8 mouse cellular contexts compared by ENCODE assay signal in the genomic region with DNA sequence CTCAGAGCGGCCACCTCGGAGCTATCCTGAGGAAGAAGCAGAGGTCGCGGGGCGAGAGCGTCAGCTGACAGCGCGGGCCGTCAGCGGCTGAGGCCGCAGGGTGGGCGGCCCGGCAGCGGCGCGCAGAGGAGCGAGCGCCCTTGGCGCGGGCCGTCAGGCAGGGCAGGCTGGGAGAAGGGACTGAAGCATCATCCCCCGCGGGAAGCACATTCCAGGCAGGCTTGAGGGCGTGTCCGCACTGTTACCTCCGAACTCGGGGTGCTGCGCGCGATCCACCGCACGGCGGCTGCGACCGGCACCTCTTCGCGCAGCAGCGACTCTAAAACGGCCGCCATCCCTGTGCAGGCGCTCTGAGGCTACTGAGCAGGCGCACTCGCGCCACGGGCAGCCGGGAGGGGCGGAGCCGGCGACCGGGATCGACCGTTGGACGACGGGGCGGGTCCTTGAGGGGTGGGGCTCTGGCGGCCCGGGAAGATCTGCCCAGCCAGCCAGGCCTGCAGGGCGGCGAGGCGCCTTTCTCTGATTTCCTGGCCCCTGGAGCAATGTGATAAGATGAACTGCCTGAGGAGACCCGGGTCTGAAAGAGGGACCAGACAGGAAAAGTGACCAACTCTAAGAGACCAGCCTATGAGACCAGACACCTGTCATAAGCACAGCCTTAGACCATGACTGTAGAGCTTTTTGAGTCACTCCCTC.
DNase-seq lines count a peak whose midpoint lies in the region; ATAC-seq and TF ChIP-seq lines count a peak whose summit lies in the region.

No protein-coding gene starts in this region.

- peak; percentile 93 for DNase-seq in ES-CJ7 (ENCODE audit: low read depth, low spot score)
- peak; percentile 89 for DNase-seq in cerebellum, adult 11 months
- DNase-seq in heart, postnatal 36 days, result peak; percentile 91 to 92
- peak; percentile 90 to 93 for DNase-seq in layer of hippocampus, adult 2 months (ENCODE audit: low spot score in 2 of 2)
- DNase-seq in lung, embryonic 14.5 days, result peak; percentile 97
- peak; percentile 92 for DNase-seq in thymus, adult 2 months

- peak overlapping the region; percentile 92 for H3K27ac ChIP-seq in forebrain, embryonic 15.5 days (replicated peaks)
- H3K27ac ChIP-seq in layer of hippocampus, adult 2 months, result peak overlapping the region; percentile 79
- peak overlapping the region; percentile 94 for H3K27ac ChIP-seq in lung, embryonic 14.5 days (ENCODE audit: low read depth)
- H3K27ac ChIP-seq in olfactory bulb, adult 2 months (ENCODE audit: insufficient read depth, low read depth, low read length), result peak overlapping the region; percentile 69
- peak overlapping the region; percentile 38 for H3K27ac ChIP-seq in thymus, adult 2 months (ENCODE audit: control insufficient read depth, insufficient read depth, low read length)

- H3K4me2 ChIP-seq in forebrain, embryonic 15.5 days (replicated peaks), result peak overlapping the region; percentile 81
- H3K4me2 ChIP-seq in lung, embryonic 14.5 days, result peak overlapping the region; percentile 98

- ATAC-seq in forebrain, embryonic 15.5 days (replicated peaks), result peak; percentile 98
- ATAC-seq in lung, embryonic 14.5 days (ENCODE audit: insufficient read depth), result peak; percentile 98

- intact Hi-C loops in heart, postnatal 36 days (cut with DNase I), result loop anchor here (5.0 kb wide), 1 partner anchor 121 kb away; the partner anchor contains the start of genes Cdan1 and Ttbk2

- TF ChIP-seq POLR2A in olfactory bulb, adult 2 months (IDR thresholded peaks at IDR 0.05; ENCODE audit: insufficient read depth, low read depth, low read length), result peak; percentile 96
- TF ChIP-seq POLR2A in thymus, adult 2 months (IDR thresholded peaks at IDR 0.05; ENCODE audit: control insufficient read depth, extremely low read depth, insufficient read depth, low read length, poor library complexity), result peak; percentile 94

- peaks cover 35% of the 10 kb centered on the region for H3K4me1 ChIP-seq in forebrain, embryonic 15.5 days
- H3K4me1 ChIP-seq in lung, embryonic 14.5 days (ENCODE audit: insufficient read depth), result peaks cover 17% of the 10 kb centered on the region
- H3K4me1 ChIP-seq in olfactory bulb, adult 2 months (ENCODE audit: control insufficient read depth, insufficient read depth, low read length), result peaks cover 12% of the 10 kb centered on the region
- peaks cover 15% of the 10 kb centered on the region for H3K4me1 ChIP-seq in thymus, adult 2 months (replicated peaks; ENCODE audit: control insufficient read depth, insufficient read depth, low read length)

- H3K36me3 ChIP-seq in forebrain, embryonic 15.5 days, result peaks cover 14% of the 10 kb centered on the region
- peaks cover 28% of the 10 kb centered on the region for H3K36me3 ChIP-seq in lung, embryonic 14.5 days (ENCODE audit: insufficient read depth)
- H3K36me3 ChIP-seq in thymus, adult 2 months (ENCODE audit: control insufficient read depth, insufficient read depth, low read length), result peaks cover 15% of the 10 kb centered on the region

- WGBS in forebrain, embryonic 15.5 days, result under 1% methylated on average over 58 of the region's 61 CpGs
- WGBS in lung, embryonic 14.5 days, result under 1% methylated on average over 61 of the region's 61 CpGs
- under 1% methylated on average over 61 of the region's 61 CpGs for WGBS in olfactory bulb, adult 2 months
- under 1% methylated on average over 60 of the region's 61 CpGs for WGBS in thymus, adult 2 months

- TF ChIP-seq CTCF in layer of hippocampus, adult 2 months (conservative IDR thresholded peaks at IDR 0.05), result peak; percentile 42
- TF ChIP-seq CTCF in lung, embryonic 14.5 days (IDR thresholded peaks at IDR 0.05; ENCODE audit: low read depth), result peak; percentile 14; the same call in 1 of the 2 replicates
- peak; percentile 3; the same call in 1 of the 2 replicates for TF ChIP-seq CTCF in olfactory bulb, adult 2 months (IDR thresholded peaks at IDR 0.05; ENCODE audit: insufficient read depth, low read depth, low read length)
- TF ChIP-seq CTCF in thymus, adult 2 months (IDR thresholded peaks at IDR 0.05; ENCODE audit: borderline replicate concordance, control insufficient read depth, extremely low read depth, insufficient read depth, low read length, poor library complexity), result peak; percentile 48; the same call in 1 of the 2 replicates

- no peaks in the 10 kb centered on the region for H3K27me3 ChIP-seq in forebrain, embryonic 15.5 days
- no peaks in the 10 kb centered on the region for H3K27me3 ChIP-seq in lung, embryonic 14.5 days (ENCODE audit: insufficient read depth, low read length)
- no peaks in the 10 kb centered on the region for H3K27me3 ChIP-seq in thymus, adult 2 months (ENCODE audit: control insufficient read depth, insufficient read depth, low read length)

- H3K4me3 ChIP-seq in forebrain, embryonic 15.5 days, result peak overlapping the region; percentile 97
- peak overlapping the region; percentile 60 for H3K4me3 ChIP-seq in layer of hippocampus, adult 2 months
- peak overlapping the region; percentile 90 for H3K4me3 ChIP-seq in lung, embryonic 14.5 days (ENCODE audit: low read depth, low read length)
- peak overlapping the region; percentile 69 for H3K4me3 ChIP-seq in olfactory bulb, adult 2 months (ENCODE audit: insufficient read depth, low read depth, low read length)
- peak overlapping the region; percentile 91 for H3K4me3 ChIP-seq in thymus, adult 2 months (ENCODE audit: control insufficient read depth, insufficient read depth, low read length)

- H3K9ac ChIP-seq in forebrain, embryonic 15.5 days (replicated peaks), result peak overlapping the region; percentile 90
- peak overlapping the region; percentile 90 for H3K9ac ChIP-seq in lung, embryonic 14.5 days

- no peaks in the 10 kb centered on the region for H3K9me3 ChIP-seq in forebrain, embryonic 15.5 days
- H3K9me3 ChIP-seq in lung, embryonic 14.5 days (ENCODE audit: low read depth, low read length), result no peaks in the 10 kb centered on the region

Comparison
In these comparisons a context has a peak if more than half of its experiments do, and no peak if none do; other contexts are left out.
1. Peak in every context shown above with its lines: DNase-seq, ATAC-seq, H3K4me3 ChIP-seq and H3K27ac ChIP-seq.
2. H3K27ac ChIP-seq: peak in every context shown above with its lines; median percentile 94 in lung, embryonic 14.5 days; 92 in forebrain, embryonic 15.5 days; 79 in layer of hippocampus, adult 2 months; 69 in olfactory bulb, adult 2 months; 38 in thymus, adult 2 months.